Mouse (Mus musculus): ENCODE results near the gene Kpna3.

DNA sequence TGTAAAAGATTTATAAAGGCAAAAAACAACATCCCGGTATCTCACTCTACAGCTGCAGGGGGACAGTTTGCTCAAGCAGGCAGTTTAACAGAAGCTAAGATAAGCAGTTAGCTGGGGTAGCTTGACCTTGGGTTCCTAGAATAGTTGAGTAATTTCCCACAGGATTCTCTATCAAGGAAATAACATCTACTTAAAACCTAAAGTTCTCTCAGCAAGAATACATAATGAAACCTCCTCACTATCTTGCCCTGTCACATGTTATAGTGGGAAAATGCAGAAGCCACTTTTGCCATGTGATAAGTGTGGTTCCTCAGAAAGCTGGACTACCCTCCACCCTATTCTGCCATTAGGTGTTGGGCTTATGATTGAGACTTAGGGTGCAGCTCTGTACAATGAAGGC lies 116.9 kb downstream of the Kpna3 start:
- TF ChIP-seq CTCF (IDR thresholded peaks at IDR 0.05; ENCODE audit: low read depth, low read length), result no peak
- TF ChIP-seq POLR2A (IDR thresholded peaks at IDR 0.05; ENCODE audit: extremely low read depth, insufficient read depth, low read length), result no peak

Data from liver, adult 2 months (tissue).